Mouse (Mus musculus) ZHBTc4 (cell line): ENCODE results near the gene Nrp1.

ENCODE experiments used
- DNase-seq: peaks from one replicate; pipeline ENCODE4 v3.0.0-alpha.2; 2011; ENCODE audit warnings: low read depth, low spot score

Gene Nrp1

DNA sequence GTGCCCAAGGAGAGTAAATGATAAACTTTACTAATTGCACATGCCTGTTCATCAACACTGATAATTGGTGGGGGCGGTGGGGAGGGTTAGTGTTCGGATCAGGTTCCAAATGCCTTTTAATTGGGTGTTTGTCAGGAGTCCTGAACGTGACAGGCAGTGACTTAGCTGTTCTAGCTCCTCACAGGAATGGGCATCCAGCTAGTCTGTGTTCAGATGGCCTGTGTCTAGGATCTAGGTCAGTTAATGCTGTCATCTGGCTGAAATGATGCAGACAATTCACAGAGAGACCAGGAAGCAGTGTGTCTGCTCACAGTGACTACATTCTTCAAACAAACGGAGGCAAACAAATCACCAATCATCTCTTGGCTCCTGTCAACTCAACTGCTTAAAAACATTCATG is 12.1 kb downstream of the Nrp1 start:
- DNase-seq: no peak

DNA sequence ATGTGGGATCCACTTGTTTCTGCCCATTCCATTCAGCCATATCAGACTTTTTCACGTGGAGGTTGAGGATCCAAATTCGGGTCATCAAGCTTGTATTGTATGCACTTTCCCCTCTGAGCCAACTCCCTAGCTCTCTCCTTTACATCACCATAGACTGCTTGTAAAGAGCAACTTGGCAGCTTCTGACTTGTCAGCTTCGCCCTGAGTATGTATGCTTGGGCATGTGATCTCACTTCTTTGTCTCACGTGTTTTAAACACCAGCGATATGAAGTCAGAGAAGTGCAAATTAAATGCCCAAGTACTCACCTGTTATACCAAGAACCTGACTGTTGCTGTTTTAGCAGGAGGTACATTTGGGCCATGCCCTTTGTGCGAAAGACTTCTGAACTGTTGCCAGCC is 12.6 kb downstream of the Nrp1 start:
- no peak for DNase-seq

DNA sequence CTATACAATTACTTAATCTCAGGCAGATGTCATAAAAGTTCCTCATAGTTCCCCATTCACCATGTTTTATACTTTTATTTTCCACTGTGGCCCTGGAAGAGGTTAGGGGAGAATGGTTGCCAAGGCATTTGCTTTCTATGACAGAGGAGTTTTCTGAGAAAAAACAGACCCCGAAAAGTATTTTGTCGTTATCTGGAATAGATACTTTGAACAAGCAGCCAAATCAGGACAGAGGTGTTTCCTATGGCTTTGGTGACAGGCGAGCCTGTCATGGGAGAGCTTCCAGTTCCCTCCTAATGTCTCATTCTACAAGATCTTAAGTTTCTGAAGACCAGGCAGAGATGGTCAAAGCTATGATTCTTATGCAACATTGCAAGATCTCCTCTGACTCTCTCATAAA is 13.4 kb downstream of the Nrp1 start:
- no peak for DNase-seq

DNA sequence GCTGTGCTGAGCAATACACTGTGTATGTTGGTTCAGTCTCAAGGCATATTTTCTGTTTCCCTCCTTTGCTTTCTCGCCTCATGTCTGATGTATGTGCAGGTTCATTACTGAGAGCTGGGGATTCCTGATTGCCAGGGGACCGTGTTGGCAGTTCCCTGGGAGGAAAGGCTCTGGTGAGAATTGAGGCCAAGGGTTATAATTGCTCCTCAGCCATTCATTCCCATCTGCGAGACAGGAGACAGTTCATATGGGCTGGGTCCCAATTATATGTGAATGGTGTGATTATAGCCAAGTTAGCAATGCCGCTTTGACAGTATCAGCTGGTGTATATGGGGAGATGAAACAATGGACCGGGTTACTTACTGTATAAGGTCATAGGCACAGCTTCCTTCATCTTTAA is 14.3 kb downstream of the Nrp1 start:
- no peak for DNase-seq

DNA sequence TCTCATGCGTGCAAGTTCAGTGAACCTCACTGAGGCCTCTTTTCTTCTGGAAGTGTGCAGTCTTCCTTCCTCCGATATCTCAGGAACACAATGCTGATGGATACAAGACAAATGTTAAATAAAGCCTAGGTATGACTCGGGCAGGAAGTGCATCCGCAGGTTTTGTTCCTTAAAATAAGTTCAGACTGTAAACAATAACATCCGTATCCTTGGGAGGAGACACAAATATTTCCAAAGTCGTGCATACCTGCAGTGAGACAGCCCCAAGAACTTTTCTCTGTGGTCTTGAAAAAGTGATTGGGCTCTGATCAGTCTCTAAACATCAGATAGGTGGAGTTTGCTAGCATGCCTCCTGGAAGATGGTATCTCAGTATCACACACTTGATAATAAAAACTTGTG is 15.0 kb downstream of the Nrp1 start:
- DNase-seq: no peak

DNA sequence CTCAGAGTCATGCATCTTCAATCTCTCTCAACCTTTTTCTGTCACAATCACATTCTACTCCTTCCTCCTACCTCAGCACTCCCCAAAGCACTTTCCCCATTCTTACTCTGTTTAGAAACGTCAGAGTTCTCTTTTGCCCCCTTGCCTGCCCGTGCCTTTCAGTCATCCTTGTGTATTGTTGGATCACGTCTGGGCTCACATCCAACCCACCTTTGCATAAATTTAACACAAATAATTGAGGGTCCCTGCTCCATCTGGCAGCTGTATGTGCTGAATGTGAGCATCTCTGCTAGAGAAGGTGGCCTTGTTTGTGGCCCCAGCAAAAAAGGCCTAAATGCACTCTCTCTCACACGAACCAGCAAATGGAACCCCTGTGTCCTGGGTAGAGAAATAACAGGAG is 16.9 kb downstream of the Nrp1 start:
- no peak for DNase-seq

DNA sequence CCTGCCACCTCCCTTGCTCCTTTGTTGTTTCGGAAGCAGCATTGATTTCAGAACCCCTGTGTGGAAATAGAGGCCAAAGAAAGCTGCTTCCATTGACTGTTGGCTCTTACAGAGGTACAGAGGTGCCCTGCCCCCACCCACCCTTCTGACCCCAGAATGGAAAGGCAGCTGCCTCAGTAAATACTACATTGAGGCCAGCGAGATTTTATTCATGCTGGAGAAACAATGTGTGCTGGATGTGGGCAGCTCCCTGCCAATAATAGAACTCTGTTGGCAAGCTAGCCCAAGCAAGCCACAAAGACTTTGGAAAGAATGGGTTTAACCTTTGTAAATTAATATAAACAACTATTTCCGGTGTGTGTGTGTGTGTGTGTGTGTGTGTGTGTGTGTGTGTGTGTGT is 24.8 kb downstream of the Nrp1 start:
- no peak for DNase-seq

DNA sequence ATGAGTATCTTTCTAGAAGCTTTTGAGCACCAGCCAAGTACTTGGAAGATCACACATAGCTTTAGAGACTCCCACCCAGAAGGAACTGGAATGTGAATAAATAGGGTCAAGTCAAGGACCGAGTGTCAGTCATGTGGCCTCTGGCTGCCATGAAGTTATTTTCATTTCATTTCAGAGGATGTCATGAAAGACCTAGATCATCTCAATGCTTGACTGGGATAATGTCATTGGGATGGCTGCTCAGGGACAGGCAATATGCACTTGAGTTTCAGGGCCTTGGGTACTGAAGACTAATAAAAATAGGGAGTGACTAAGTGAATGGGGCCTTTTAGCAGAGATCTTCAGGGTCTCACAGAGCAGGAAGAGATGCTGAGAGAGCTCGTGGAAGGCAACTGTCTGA is 26.0 kb downstream of the Nrp1 start:
- no peak for DNase-seq

DNA sequence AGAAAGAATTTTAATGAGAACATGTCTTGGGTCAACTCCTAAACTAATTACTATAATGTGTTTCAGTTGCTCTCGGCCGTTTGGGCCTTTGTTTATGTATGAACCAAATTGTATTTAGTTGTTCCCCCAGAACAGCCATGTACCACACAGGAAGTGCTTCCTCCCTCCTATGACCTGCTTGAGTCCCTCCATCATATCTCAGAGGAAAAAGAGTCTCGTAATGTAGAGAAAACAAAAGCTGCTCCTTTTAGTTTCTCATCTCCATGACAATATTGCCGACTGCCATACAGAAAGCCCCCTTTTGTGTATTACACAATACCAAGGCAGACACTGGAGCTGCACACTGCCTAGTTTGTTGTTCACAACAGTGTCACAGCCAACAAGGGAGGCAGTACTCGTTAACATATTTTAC is 26.5 kb downstream of the Nrp1 start:
- DNase-seq: no peak

DNA sequence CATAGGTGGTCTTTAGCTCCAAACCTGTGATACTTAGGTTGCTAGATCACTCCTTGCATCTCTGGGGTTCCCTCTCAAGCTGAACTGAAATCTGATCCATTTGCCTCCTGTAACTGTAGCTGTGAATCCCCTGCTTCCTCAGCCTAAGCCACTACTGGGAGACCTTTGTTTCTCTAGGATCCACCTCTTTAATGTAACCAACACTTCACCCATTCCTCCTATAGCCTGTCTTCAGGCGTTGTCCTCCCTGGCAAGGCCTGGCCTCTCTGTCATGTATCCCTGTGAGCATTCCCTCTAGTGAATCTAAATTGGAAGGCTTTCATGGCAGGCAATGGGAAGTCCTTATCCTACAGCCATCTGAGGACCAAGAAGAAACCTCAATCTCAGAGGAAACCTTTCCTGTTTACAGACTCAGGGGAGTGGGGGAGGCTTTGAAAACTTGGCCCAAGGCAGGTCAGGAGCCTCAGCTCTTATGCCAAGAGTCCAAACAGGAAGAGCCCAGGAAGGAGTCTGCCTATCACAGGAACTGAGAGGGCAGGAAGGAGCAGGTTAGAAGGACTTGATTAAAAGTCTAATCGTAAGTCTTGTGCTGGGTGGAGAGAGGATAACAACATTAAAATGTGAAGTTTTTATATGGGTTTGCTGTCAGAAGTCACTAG is 28.7 kb downstream of the Nrp1 start:
- no peak for DNase-seq

DNA sequence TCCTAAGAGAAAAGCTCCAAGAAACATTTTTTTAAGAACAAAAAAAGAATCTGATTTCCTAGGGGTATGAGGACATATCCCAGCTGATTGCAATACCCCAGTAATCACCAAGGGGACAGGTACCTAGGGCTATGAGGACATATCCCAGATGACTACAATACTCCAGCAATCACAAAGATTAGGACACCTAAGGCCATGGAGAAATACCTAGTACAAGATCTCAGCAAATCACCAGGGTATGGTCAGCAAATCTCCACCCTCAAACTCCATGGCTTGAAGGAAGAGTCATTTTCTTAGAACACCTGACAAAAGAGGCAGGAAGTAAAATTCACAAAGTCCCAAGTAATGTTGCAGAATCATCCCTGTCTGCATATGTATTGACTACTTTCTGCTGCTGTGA is 32.4 kb downstream of the Nrp1 start:
- no peak for DNase-seq

DNA sequence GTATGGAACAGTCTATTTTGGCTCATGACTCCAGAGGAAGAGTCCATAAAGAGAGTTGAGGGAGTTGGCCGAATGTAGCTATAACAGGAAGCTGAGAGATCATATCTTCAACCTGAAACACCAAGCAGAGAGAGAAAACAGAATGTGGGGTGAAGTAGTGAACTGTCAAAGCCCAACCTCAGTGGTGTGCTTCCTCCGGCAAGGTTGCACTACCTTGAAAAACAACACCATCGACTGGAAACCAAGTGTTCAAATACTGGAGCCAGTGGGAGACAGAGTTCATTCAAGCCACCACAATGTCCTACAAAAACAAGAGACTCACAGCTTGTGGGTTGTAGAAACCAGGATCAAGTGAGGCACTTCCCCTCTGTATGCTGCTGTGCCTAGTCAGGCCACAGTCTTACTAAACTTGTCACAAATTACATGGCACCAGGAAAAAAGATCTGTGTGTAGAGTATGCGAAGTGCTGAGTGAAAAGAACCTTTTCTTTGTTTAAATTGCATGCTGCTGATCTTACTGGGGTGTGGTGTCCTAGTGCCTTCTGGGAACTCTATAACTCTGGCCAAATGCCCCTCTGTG is 32.9 kb downstream of the Nrp1 start:
- no peak for DNase-seq

DNA sequence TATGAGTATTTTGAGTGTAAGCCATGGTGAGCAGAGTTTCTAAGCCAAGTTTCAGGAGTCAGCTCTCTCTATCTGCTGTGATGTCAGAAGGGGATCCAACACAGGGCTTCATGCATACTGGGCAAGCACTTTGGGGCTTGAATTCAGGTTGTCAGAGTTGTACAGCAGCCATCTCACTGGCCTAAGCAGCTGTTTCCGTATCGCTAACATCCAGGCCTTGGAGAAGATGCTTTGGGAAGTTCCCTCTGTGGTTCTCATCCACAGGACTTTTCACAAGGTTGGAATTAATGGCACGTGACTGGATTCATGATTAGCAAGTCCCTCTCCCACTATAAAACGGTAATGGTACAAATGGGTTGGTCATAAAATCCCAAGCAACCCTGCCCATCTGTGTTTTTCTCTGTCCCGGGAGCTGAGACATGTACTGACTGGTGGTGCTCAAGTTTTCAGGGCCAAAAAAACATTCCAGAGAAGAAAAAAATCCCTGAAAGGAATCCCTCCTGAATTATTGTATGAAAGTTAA is 36.3 kb downstream of the Nrp1 start:
- no peak for DNase-seq

DNA sequence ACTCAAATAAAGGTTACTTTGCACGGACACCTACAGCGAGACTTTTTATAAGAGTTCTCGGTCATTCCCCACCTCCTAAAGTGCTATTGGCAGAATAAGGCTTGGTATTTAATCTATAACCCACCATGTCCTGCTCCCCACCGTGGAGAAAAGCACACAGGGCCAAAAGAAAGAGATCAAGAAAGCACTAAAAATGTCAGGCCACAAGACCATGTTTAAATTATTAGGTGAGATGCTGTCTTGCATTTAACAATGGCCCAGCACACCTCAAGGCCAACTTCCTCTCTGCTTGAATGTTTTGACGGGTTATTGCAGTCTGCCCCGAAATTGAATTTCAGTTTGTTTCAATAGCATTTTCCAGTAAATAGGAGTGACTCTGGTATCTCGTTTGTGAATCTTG is 38.6 kb downstream of the Nrp1 start:
- no peak for DNase-seq

DNA sequence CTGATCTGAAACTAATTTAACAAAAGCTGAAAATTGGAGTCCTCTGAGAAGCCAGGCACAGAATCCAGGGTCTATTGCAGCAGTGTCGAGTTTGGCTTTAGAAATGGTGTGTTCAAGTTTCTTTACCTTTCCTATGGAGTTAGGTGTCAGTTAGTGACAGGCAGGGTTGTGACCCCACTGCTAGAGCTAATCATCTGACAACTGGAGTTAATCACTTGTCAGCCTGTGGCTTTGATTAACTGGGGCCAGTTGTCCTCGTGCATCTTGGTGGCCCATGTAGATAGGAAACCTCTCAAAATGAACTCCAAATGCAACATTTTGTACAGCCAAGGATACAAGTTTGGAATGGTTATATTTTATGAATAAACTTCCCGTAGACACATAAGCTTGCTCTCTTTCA is 39.0 kb downstream of the Nrp1 start:
- DNase-seq: no peak

DNA sequence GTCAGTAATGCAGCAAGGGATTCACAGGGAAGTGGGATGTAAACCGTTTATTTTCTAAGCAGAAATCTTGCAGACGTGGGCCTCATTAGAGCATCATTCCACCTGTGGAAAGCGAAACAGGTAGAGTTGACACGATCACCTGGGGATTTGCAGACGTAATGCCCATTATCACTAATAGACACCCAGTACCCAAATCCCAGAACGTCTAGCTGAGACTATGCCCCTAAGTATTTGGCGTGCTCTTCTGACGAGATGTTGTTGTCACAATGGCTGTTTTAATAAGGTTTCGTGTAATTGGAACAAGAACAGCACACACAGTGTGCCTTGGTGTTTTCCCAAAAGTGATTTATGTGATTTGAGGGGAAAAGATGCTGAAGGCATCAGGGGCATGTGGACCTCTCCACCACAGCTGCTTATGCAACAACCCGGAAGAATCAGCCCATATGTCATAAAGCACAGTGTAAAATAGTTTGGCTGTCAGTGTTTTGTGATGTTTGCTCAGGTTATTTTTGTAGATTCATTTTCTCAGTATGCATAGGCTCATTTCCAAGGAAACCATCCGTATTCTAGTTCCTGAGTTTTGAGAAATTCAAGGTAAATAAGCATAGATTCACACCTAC is 40.2 kb downstream of the Nrp1 start:
- DNase-seq: no peak

DNA sequence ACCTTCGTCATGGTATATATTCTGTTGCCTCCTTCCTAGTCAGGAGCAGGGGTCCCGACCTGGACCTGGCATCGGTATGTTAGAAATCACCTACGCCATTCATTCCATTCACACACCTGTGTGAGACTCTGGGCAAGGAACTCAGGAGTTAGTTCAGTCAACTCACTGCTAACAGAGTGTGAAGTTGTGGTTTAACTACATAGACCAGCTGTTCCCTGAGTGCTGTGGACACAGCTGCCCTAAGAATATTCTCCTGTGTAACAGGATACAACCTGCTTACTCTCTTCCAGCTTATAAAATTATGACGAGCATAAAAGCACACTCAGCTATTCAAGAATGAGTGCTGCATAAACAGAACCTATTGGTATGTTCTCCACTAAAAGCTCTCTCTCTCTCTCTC is 41.9 kb downstream of the Nrp1 start:
- no peak for DNase-seq

DNA sequence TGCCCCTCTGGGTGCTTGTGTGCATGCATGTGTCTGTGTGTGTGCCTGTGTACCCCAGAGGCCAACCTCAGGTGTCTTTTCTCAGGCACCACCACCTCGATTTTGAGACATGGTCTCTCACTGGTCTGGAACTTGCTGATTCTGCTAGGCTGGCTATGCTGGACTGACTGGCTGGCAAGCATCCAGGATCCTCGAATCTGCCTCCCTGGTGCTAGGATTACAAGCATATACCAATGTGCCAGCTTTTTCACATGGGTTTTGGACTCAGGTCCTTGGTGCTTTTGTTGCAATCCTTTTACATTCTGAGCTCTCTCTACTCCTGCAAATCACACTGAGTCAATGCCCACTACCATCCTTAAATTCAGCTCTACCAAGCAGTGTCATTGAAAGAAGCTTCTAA is 46.5 kb downstream of the Nrp1 start:
- no peak for DNase-seq

DNA sequence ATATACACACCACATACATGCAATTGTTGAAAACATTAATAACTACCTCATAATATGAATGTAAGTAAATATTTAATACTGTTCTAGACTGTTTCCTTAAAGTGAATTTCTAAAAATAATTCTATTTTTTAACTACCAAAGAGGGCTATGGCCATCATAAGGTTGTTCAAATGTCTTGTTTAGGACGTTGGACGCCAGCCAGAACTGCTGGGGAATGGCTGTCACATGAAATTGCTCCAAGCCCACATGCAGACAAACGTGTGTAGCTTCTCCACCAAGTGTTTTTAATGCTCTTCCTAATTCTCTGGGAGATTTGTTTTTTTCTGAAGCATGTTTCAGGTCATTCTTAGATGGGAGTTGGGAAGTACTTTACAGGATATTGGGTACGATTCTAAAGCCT is 55.0 kb downstream of the Nrp1 start:
- no peak for DNase-seq

DNA sequence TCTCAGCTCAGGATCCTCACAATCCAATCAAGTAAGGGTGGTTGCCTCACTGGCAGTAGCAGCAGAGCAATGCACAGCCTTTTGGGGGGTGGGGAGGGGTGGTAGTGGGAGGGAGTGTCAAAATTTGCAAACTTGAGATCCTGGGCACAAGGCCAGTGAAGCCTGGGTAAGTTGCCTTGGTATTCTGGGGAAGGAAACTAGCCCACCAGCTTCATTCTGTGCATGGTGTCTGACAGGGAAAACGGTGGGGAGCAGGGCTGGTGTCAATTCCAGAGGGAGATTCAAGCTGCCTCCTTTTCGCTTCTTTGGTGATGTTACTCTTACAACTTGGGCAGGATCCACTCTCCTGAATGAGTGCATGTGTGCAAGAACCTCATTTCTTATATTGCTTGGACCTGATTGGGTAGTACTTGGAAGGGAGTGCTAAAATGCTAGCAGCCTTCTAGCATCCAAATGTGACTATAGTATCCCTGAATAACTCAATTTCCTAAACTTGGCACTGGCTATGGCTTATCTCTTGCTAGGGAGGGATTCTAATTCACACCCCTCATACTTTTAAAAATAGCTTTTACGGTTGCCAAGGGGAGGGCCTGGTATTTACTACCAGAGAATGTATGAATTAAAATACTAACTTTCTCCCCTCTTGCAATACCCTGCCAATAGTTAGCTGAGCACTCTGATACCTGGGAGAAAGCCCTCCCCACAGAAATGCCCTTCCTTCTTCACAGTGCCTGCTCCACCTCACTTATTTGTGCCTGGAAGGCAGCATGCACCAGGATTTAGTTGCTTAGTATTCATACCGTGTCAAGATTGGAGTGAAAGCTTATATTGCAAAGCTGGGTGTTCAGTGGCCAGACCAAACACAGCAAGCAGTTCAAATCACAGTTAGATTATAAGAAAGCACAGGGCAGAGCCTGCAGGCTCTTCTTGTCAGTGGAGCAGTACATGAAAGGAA is 57.6 kb downstream of the Nrp1 start:
- no peak for DNase-seq

DNA sequence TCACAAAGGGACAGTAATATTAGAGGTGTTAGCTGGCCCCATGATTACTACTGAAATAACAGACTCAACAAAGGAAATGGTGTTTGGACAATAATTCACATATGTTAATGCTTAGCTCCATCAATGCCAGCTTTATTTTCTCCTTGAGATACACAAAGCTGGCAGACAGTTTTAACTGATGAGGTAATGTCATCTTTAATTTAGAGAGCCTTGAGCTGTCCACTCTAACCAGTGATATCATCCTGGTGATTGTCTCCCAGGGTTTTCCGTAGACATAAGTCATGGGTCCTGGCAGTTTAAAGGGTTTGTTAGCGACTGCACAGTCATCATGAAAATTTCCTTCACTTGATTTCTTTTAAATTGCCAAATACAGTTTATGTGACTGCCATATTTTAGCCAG is 58.5 kb downstream of the Nrp1 start:
- DNase-seq: no peak
